Mouse (Mus musculus): ENCODE data around the gene Rbm4. TPM values are rescaled to one million over a fixed set of nuclear protein-coding genes. Genes with fewer than 3 reads are reported as not detected.

Gene Rbm4
- 80.8 TPM for total RNA-seq (2023)

GRCm38 (mm10) chr19:4793831-4794422, at the start of gene Rbm4:
Rbm4 (minus strand) TSS chr19:4793901.

GRCm38 (mm10) chr19:4839149-4839548, 45.4 kb upstream of the Rbm4 start, which contains the start of the genes Ccs and Ccdc87:
Ccs (minus strand) TSS chr19:4839332.
Ccdc87 (plus strand) TSS chr19:4839366.

GRCm38 (mm10) chr19:4811063-4811908, 17.6 kb upstream of the Rbm4 start, which contains the start of the genes Gm21992 and Rbm14:
Gm21992 (minus strand) TSS chr19:4811612.
Rbm14 (minus strand) TSS chr19:4811634.

GRCm38 (mm10) chr19:4756193-4756911, 37.3 kb downstream of the Rbm4 start, which contains the start of gene Rbm4b:
Rbm4b (plus strand) TSS chr19:4756497.

Other genes starting within 250 kb of the Rbm4 start
- 0.40 TPM for gene Lrfn4, start 178.2 kb downstream of the Rbm4 start, total RNA-seq (2023)
- 47.9 TPM for gene Rce1, start 168.3 kb downstream of the Rbm4 start, total RNA-seq (2023)
- gene Gm960, start 95.2 kb downstream of the Rbm4 start, total RNA-seq (2023), result not detected
- not detected for gene Sptbn2, start 82.7 kb downstream of the Rbm4 start, total RNA-seq (2023)
- 22.8 TPM for gene Rbm4b, start 37.4 kb downstream of the Rbm4 start, total RNA-seq (2023)
- 35.5 TPM for gene Gm21992, start 17.7 kb upstream of the Rbm4 start, total RNA-seq (2023)
- gene Rbm14, start 17.7 kb upstream of the Rbm4 start, total RNA-seq (2023), result 76.2 TPM
- gene Ccs, start 45.4 kb upstream of the Rbm4 start, total RNA-seq (2023), result 45.2 TPM
- not detected for gene Ccdc87, start 45.5 kb upstream of the Rbm4 start, total RNA-seq (2023)
- gene Ctsf, start 61.2 kb upstream of the Rbm4 start, total RNA-seq (2023), result 3.5 TPM
- 0.21 TPM for gene Actn3, start 84.0 kb upstream of the Rbm4 start, total RNA-seq (2023)
- gene Zdhhc24, start 84.8 kb upstream of the Rbm4 start, total RNA-seq (2023), result 5.0 TPM
- gene Bbs1, start 112.7 kb upstream of the Rbm4 start, total RNA-seq (2023), result 2.1 TPM
- gene Dpp3, start 134.4 kb upstream of the Rbm4 start, total RNA-seq (2023), result 66.5 TPM
- gene Peli3, start 149.2 kb upstream of the Rbm4 start, total RNA-seq (2023), result 1.2 TPM
- gene Mrpl11, start 168.2 kb upstream of the Rbm4 start, total RNA-seq (2023), result 27.2 TPM
- 1.6 TPM for gene Npas4, start 196.4 kb upstream of the Rbm4 start, total RNA-seq (2023)
- 4.4 TPM for gene Slc29a2, start 230.0 kb upstream of the Rbm4 start, total RNA-seq (2023)
- 4.3 TPM for gene B4gat1, start 244.9 kb upstream of the Rbm4 start, total RNA-seq (2023)
- 1.2 TPM for gene AC124502.3, start 245.0 kb upstream of the Rbm4 start, total RNA-seq (2023)
- gene Brms1, start 247.5 kb upstream of the Rbm4 start, total RNA-seq (2023), result 60.1 TPM

All from CD8-positive naive resting alpha-beta T cell, adult 57 days (primary cell).